Mouse (Mus musculus): ENCODE results near the gene Maml2. TPM values are rescaled to one million over a fixed set of nuclear protein-coding genes. Genes with fewer than 3 reads are reported as not detected.

Maml2 gene
- polyA plus RNA-seq, 1 experiment, result 14.1 TPM

DNA sequence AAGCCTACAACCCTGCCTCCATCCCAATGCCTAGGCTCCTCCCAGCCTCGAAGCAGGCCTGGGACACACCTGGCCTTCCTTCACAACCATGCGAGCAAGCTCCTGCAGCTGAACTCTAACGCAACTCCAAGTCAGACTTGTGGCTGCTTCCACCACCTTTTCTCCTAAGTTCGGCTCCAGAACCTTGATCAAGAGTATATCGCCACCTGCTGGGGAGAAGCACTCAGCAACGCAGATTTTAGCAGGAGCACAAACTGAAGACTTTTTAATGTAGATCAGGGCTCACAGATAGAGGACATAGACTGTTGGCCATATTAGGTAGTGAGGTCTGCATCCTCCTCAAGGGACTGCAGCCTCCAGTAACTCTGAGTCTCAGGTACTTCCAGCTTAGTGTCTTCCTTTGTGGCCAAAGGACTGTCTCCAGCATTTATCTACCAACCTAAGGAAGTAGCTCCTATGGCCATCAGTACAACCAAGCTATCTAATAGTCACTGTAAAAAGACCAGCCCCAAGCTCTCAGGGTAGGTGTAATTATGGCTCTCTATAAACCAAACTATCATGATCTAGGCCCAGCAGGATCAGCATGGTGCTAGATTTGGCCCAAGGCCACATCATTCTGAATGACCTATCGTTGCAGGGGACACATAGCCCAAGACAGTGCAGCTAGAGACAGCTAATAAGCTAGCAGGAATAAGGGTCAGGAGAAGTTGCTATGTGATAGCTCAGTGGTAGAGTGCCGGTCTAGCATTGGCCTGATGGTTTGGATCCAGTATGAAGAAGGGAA lies 418.8 kb downstream of the Maml2 start:
- DNase-seq (ENCODE audit: low spot score), result no peak

DNA sequence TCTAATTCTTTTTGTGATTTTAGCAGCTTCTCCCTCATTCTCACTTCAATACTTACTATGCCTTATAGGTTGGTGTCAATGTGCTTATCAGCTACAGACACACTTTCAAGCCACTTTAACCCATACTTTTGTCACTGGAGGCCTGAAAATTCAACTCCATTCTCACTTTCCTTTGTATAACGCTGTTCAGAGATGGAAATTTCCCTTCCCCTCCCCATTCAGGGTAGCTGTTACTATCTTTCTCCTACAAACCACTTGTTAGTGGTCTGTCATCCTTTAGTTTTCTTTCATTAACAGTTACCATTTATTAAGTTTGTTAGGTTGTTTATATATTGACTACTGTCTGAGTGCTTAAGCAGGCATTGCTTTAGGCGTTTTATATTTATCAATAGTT lies 450.6 kb downstream of the Maml2 start, which contains the start of gene Mtmr2:
Mtmr2 (plus strand) TSS at position 7 of the 394 bp plus-strand sequence.
- DNase-seq (ENCODE audit: low spot score), result no peak

DNA sequence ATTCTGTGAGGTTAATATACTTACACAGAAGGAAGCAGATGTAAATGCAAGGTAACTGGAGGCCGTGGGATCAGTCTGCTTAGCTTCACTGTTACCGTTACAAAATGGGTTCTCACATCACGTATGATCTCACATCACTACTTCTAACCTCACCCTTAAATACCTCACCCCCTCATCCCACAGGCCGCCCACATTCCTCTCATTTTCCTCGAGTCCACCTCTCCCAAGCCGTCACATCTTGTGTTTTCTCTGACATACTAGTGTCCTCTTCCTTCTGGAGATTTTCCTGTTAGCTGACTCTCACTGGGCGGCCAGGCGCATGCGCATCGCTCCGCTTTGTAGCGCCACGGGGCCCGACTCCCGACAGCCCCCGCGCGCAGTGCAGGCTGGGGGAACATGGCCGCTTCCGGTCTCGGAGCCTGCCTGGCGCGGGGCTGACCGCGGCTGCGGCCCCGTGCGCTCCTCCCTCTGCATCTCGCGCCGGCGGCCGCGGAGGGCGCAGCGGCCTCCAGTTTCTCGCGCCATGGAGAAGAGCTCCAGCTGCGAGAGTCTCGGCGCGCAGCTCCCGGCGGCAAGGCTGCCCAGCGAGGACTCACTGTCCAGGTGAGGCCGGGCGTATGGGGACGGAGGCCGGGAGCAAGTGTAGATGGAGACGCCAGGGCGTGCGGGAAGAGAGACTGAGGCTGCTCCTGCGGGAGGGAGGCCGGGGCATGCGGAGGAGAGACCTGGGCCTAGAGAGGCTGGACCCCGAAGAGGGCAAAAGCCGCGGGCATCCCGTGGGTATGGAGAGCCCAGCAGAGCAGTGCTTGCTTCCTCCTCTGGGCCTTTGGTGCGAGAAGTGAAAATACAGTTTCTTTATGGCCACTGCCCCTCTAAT lies 451.3 kb downstream of the Maml2 start:
- DNase-seq (ENCODE audit: low spot score), result peak; percentile 92

DNA sequence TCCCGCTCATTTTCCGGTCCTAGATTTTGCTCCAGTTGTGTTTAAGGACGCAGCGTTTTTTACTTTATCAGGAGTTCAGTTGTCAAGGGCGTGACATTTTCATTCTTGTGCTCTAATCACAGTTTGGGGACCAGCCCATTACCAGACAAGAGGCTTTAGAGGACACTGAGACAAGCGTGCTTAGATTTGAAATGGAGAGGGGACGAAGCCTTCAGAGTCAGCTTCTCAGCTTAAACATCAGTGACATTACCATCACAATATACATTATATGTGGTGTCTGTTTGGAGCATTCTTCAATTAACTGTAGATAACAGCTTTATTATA lies 451.9 kb downstream of the Maml2 start:
- no peak for DNase-seq (ENCODE audit: low spot score)

DNA sequence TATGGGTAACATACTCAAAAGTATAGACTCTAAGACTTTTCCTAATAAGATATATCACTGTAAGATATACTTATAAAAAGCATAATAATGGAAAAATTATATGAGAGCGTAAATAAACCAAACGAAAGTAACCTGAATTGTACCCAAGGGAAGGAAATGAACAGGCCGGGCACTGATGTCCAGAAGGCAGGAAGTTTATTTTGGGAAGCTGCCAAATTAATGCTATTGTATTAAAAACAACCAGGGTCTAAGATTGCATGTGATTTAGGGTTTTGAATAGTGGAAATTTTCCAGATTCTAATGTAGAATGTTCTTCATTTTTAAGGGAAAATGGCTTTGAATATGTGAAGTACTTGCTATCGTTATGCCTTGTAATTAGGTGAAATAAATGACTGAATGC lies 454.8 kb downstream of the Maml2 start:
- no peak for DNase-seq (ENCODE audit: low spot score)

Other genes with a start within 250 kb of the Maml2 start
- gene Jrkl, start 52.1 kb upstream of the Maml2 start, polyA plus RNA-seq (2012; rRNA removed), result 8.2 and 10.4 TPM in 2 replicates
- gene Ccdc82, start 51.0 kb upstream of the Maml2 start, polyA plus RNA-seq (2012; rRNA removed), result 33.1 and 34.8 TPM in 2 replicates
- not detected in 2 replicates for gene Gm17571, start 148.8 kb downstream of the Maml2 start, polyA plus RNA-seq (2012; rRNA removed)